Mouse (Mus musculus) urinary bladder, postnatal 4 days (tissue): ENCODE measurements around the gene 9930111J21Rik2.
"Not testable (repeated sequence)": the region's sequence is repeated elsewhere in the genome, so short reads cannot be mapped to it uniquely, and the experiment has no call there.

Experiments used
- DNase-seq, 2 experiments: peaks; one replicate each; pipeline ENCODE4 v3.0.0; 2021 to 2022; ENCODE audit warnings: low spot score in 2 of 2

The 9930111J21Rik2 gene

GRCm38 (mm10) chr11:49051093-49051891, at the start of gene 9930111J21Rik2:
Gene 9930111J21Rik2, minus strand, starts transcription at chr11:49051242.
- DNase-seq: not testable (repeated sequence)

GRCm38 (mm10) chr11:49100409-49100808, 49.4 kb upstream of the 9930111J21Rik2 start:
- no peak for DNase-seq

- no peak for DNase-seq
Observed at GRCm38 (mm10) chr11:49095367-49095766, 44.3 kb upstream of the 9930111J21Rik2 start.

- DNase-seq: no peak
Observed at GRCm38 (mm10) chr11:49093861-49094660, 43.0 kb upstream of the 9930111J21Rik2 start.

GRCm38 (mm10) chr11:49092786-49093185, 41.7 kb upstream of the 9930111J21Rik2 start:
- DNase-seq: no peak

- no peak for DNase-seq
Observed at GRCm38 (mm10) chr11:49092053-49092586, 41.1 kb upstream of the 9930111J21Rik2 start.

- DNase-seq: no peak
Observed at GRCm38 (mm10) chr11:49091171-49091570, 40.1 kb upstream of the 9930111J21Rik2 start.

- DNase-seq: no peak
Observed at GRCm38 (mm10) chr11:49090551-49090950, 39.5 kb upstream of the 9930111J21Rik2 start.

GRCm38 (mm10) chr11:49089735-49090507, 38.9 kb upstream of the 9930111J21Rik2 start:
- no peak for DNase-seq

- no peak for DNase-seq
Observed at GRCm38 (mm10) chr11:49088990-49089652, 38.1 kb upstream of the 9930111J21Rik2 start.

- DNase-seq: no peak
Observed at GRCm38 (mm10) chr11:49087830-49088616, 37.0 kb upstream of the 9930111J21Rik2 start.

- DNase-seq: no peak
Observed at GRCm38 (mm10) chr11:49086858-49087361, 35.9 kb upstream of the 9930111J21Rik2 start.

GRCm38 (mm10) chr11:49084875-49085274, 33.8 kb upstream of the 9930111J21Rik2 start:
- no peak for DNase-seq

GRCm38 (mm10) chr11:49084385-49084784, 33.3 kb upstream of the 9930111J21Rik2 start:
- no peak for DNase-seq

GRCm38 (mm10) chr11:49083808-49084207, 32.8 kb upstream of the 9930111J21Rik2 start:
- DNase-seq: no peak

GRCm38 (mm10) chr11:49083146-49083545, 32.1 kb upstream of the 9930111J21Rik2 start:
- DNase-seq: no peak

- DNase-seq: no peak
Observed at GRCm38 (mm10) chr11:49081886-49082285, 30.8 kb upstream of the 9930111J21Rik2 start.

- no peak for DNase-seq
Observed at GRCm38 (mm10) chr11:49081356-49081755, 30.3 kb upstream of the 9930111J21Rik2 start.

- no peak for DNase-seq
Observed at GRCm38 (mm10) chr11:49080636-49081035, 29.6 kb upstream of the 9930111J21Rik2 start.

GRCm38 (mm10) chr11:49078719-49079118, 27.7 kb upstream of the 9930111J21Rik2 start:
- DNase-seq: no peak
